Mouse (Mus musculus) heart, postnatal 0 days (tissue): Measurements from ENCODE around the gene Mob1b.

ENCODE experiments used
- CTCF ChIP-seq: IDR thresholded peaks from 2 replicates; pipeline ENCODE4 v1.5.1; 2016; ENCODE audit warnings: antibody characterized with exemption, control low read depth, low read depth
- EP300 ChIP-seq: IDR thresholded peaks from 2 replicates; pipeline ENCODE4 v1.6.1; 2016; ENCODE audit warnings: antibody characterized with exemption, low read depth

GRCm38 (mm10) chr5:88680567-88680966, 40.1 kb upstream of the Mob1b start:
- no peak for TF ChIP-seq CTCF
- no peak for TF ChIP-seq EP300
